Mouse (Mus musculus): ENCODE measurements around the gene Pus3. TPM values are rescaled to one million over a fixed set of nuclear protein-coding genes. Genes with fewer than 3 reads are reported as not detected.
A peak's percentile ranks its signal among the peaks of the same experiment; 100 is the strongest.

Gene Pus3
- polyA plus RNA-seq (2017; shearing (Covaris generic)) = 10 to 100 TPM; 24.2 to 27.3 TPM

GRCm38 (mm10) chr9:35558257-35559008, at the start of gene Pus3, which contains the start of gene Ddx25:
Pus3 (plus strand) TSS chr9:35558595.
Ddx25 (minus strand) TSS chr9:35558528.
- ATAC-seq = peak; percentile 42

GRCm38 (mm10) chr9:35513900-35514299, 44.5 kb upstream of the Pus3 start:
- no peak for ATAC-seq

GRCm38 (mm10) chr9:35516182-35516581, 42.2 kb upstream of the Pus3 start:
- ATAC-seq = no peak

DNA sequence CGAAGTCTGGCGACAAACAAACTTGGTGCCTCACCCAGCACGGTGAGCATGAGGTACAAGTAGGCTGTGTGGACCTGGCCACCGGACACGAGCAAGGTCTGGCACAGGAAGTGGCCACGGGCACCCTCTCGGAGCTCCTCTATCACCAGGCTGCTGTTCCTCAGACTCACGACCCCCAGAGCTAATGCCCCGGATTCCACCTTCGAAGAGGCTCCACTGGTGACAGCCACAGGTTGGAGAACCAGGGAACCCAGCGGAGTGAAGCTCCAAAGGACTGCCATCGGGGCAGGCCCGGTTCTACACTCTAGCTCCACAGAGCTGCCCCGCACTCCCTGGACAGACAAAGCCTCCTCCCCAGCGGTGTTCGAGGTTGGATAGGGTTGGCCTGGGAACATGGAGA, 41.7 kb upstream of the Pus3 start:
- ATAC-seq = no peak

DNA sequence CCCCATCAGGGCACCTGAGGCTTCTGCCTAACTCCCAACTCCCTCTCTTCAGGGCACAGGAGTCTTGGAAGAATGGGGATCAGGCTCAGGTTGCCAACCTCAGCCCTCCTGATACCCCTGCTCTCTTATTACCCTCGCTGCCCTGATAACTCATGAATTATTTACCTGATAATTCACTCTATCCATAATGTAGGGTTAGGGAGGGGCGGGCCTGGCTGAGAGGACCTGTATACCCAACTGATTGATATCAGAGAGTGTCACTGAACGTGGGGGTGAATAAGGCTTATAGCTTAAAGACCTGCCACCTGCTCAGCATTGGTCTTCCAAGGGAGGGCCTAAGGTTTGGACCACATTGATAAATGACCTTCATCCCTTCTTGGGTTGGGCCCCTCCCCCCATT, 40.2 kb upstream of the Pus3 start, which contains the start of gene Gm1113:
TSS of gene Gm1113 (minus strand) at position 101 of the 400 bp plus-strand sequence.
- no peak for ATAC-seq

DNA sequence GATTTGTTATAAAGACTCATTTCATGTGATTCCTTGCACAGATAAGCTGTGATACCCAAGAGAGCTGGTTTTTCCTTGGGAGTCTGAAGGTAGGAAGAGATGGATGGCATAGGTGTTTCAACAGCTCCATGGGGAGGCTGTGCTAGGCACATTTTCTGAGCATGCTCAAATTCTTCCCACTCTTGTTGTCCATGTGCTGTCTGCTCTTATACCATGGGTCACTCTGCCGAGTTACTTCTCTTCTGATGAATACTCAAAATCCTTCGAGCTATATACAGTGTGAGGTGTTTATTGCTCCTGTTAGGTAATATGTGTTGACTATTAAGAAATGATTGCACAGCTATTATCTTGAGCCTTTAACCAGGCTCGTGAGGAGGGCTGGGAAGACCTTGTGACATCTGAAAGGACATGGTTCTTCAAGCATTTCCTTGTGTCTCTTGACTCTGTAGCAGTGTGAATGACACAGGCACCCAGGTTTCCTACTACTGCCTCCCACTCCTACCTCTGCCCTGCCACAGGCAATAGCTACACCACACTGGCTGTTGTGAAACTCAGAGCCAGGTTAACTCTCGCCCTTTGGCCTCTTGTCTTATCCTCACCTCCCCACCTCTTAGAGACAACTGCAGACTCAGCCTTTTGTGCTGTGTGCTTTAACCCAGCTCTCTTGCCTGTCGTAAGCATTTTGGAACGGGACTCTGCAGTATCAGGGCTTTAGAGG, 37.6 kb upstream of the Pus3 start:
- no peak for ATAC-seq

- ATAC-seq = no peak
These were observed 36.2 kb upstream of the Pus3 start for GRCm38 (mm10) chr9:35522241-35522640.

DNA sequence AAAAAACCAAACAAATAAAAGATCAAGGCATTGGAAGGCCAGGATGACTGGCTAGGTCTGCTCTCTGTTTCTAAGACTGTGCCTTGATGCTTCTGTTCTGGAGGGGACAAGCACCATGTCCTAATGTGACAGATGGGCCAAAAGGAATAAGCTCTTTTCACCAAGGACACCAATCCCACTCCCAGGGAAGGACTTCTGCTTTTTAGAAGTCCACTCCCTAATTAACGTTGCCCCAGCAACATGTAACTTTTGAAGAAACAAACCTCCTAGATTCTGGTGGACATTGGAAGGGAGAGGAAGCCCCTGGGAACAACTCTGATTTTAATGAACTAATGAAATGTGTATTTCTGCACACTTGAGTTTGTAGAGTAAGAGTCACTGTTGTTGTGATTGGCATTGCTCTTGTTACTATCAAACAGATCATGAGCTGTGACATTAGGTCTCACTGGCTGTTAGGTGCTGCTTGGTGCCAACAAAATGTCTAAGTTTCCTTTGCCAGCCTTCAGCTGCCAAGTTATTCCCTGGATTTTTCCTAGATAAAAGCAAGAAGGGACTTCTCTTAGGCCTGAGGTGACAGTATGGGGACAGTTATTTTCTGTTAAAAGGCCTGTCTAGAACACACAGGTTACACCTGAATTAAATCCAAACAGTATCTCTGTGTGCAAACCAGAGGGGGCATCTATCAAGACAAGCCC, 35.4 kb upstream of the Pus3 start:
- no peak for ATAC-seq

DNA sequence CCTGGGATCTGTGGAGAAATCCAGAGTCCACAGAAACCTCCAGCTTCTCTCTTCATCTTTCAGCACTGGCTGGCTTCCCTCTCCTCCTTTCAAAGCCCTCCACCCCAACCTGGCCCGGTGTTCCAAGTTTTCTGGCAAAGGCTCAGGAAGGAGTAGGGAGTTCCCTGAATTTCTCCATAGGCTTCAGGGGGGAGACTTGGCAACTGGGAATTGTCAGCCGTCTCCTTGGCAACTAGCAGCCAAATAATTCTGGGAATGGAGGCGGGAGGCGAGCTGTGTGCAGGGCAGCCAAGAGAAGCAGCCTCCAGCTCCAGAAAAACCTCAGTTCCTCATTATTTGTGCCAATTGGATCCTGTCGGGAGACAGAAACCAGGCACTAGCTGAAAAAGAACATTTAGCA, 34.9 kb upstream of the Pus3 start:
- ATAC-seq = no peak

DNA sequence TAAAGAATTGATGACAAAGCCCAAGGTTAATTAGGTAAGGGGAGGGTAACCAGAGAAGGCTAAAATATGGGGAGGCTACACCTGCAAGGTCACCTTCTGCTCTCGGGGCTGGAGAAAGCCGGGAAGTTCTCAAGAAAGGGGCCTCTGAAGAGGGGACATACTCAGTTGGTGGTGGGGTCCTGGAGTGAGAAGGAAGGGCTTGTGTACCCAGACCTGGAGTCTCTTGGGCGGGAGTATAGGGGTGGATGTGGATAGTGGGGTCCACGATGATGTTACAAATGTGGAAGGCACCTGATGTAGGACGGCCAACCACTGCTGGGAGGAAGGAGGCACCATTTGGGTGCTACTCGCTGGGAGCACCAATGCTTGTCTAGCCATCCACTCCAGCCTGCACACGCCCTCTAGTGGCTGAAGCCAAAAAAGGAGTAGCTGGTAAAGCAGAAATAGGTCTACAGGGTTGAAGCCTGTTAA, 34.4 kb upstream of the Pus3 start:
- peak; percentile 88 for ATAC-seq

DNA sequence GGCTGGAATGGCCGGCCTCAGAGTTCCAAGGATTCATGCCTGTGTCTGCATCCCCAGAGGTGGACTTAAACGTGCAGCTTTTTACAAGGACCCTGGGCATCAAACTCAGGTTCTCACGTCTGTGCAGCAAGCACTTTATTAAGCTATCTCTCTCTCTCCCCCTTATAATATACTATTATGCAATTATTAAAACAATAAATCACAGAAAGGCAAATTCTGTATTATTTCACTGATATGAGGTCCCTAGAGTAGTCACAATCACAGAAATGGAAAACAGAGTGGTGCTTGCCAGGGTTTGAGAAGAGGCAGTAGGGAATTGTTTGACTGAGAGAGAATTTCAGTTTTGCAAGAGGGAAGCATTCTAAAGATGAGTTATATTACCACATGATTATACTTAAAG, 29.3 kb upstream of the Pus3 start:
- ATAC-seq = no peak

DNA sequence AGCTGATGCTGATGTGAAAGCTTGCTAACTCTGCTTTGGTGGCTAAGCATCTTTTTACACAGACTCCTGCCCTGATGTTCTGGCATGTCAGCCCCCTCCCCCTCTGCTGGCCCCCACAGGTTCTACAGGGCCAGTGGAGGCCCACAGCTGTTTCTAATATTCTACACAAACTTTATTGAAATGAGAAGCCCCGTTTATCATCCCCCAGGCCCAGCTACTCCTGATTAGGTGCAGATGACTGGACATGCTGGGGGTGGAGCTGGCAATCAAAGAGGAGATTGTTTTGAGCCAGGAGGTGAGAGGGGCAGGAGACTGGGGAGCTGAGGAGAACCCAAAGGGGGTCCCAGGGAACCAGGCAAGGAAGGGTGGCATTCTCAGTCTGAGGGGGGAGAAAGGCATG, 28.6 kb upstream of the Pus3 start:
- no peak for ATAC-seq

DNA sequence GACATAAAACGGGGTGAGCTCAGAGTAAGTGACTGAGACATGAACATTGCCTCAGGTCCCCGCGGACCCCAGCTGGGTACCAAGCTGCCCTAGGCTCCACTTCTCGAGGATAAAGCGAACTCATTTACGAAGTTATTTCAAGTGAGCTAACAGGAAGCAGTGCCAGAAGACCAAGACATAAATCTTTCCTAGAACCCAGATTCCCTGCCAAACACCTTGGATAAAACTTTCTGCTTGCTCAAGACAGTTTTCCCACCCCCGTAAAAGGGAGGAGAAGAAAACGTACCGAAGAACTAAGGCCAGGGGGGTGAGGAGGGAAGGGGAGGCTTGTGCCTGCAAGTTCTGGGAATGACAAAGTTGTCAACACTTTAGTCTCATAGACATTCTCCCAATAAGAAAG, 25.1 kb upstream of the Pus3 start:
- no peak for ATAC-seq

DNA sequence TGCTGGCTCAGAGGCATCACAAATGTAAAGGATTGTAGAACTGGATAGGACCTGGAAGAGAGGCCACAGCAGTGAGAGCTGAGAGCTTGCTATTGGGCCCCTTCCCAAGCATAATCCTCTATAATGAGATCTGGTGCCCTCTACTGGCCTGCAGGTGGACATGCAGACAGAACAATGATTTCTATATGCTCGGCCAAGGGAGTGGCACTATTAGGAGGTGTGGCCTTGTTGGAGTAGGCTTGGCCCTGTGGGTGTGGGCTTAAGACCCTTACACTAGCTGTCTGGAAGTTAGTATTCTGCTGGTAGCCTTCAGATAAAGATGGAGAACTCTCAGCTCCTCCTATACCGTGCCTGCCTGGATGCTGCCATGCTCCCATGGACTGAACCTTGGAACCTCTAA, 23.3 kb upstream of the Pus3 start:
- ATAC-seq = peak; percentile 98

GRCm38 (mm10) chr9:35535876-35536275, 22.5 kb upstream of the Pus3 start:
- ATAC-seq = no peak

- no peak for ATAC-seq
These were observed 19.2 kb upstream of the Pus3 start for GRCm38 (mm10) chr9:35539001-35539750.

GRCm38 (mm10) chr9:35541024-35541423, 17.4 kb upstream of the Pus3 start:
- ATAC-seq = no peak

GRCm38 (mm10) chr9:35541488-35541887, 16.9 kb upstream of the Pus3 start:
- peak; percentile 96 for ATAC-seq

DNA sequence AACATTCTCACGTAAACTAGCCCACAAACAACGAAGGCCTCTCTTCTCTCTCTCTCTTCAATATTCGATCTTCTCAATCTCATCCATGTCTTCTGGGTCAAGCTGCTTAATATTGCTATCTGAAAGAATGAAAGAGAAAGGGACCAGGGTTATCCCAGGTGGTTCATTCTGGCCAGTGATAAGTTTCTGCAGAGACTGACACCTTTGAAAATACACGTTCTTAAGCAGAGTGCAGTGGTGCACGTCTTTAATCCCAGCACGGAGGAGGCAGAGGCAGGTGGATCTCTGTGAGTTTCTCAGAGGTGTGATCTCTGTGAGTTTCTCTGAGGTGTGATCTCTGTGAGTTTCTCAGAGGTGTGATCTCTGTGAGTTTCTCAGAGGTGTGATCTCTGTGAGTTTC, 16.5 kb upstream of the Pus3 start:
- no peak for ATAC-seq

DNA sequence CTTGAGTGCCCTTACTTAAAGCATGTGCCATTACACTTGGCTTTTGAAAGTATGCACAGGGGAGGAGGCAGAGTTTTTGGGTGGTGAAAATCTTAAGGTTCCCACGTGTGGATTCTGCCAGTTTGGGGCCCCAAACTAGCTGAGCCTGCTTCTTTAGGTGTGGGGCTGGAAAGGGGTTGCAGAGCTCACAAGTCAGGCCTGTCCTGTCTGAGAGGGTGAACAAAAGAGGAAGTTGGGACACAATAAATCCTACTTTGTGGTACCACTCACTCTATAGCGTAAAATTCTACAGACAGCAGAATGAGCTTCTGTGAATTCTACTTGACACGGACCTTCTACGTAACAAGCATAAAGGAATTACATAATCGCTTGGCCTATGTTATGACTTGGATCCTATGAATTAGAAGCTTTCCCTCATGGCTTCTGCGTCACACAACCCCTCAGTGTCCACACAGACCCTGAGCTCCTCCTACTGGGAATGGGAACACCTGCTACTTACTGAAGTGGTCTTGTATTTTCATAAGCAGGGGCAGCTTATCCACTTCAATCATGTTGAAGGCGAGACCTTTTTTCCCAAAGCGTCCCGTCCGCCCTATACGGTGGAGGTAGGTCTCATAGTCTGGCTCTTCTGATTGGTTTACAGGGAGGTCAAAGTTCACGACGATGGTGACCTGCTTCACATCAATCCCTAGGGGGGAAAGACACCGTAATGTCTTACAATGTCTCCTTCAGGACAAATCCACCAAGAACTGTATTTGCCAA, 15.1 kb upstream of the Pus3 start:
- no peak for ATAC-seq

GRCm38 (mm10) chr9:35544666-35545065, 13.7 kb upstream of the Pus3 start:
- ATAC-seq = no peak

GRCm38 (mm10) chr9:35545704-35546103, 12.7 kb upstream of the Pus3 start:
- ATAC-seq = no peak

All from CD4-positive, CD25-positive, alpha-beta regulatory T cell, adult 4 months (primary cell).